Mouse (Mus musculus): ENCODE results near the gene Atp5b. TPM values are rescaled to one million over a fixed set of nuclear protein-coding genes. Genes with fewer than 3 reads are reported as not detected.
"Not testable (repeated sequence)": the region's sequence is repeated elsewhere in the genome, so short reads cannot be mapped to it uniquely, and the experiment has no call there.

Gene Atp5b
- polyA plus RNA-seq, 1 experiment from 2014 or later = 2,394 TPM

- no peak overlapping the region for H3K9ac ChIP-seq (ENCODE audit: low read length)
- ATAC-seq (ENCODE audit: insufficient number of reproducible peaks, low FRiP score, low TSS enrichment, low read depth) (no peak), DNase-seq (ENCODE audit: low spot score) (no peak)
- no peaks in the 10 kb centered on the region for H3K27me3 ChIP-seq (ENCODE audit: control insufficient read depth, insufficient read depth, low read length)
- no peaks in the 10 kb centered on the region for H3K9me3 ChIP-seq (ENCODE audit: control insufficient read depth, low read length)
- H3K4me2 ChIP-seq (ENCODE audit: low read depth, severe bottlenecking) = no peak overlapping the region
- H3K27ac ChIP-seq (replicated peaks; ENCODE audit: low read depth, low read length) = no peak overlapping the region
- H3K4me1 ChIP-seq (ENCODE audit: control insufficient read depth, insufficient read depth, low read length) = 0 out of 2 replicates have a peak, but pooled peaks cover 2% of the 10 kb centered on the region
- WGBS = 90% methylated on average over 1 of the region's 1 CpGs
- H3K4me3 ChIP-seq (ENCODE audit: low read depth, low read length) = no peak overlapping the region
- peaks cover 14% of the 10 kb centered on the region for H3K36me3 ChIP-seq (ENCODE audit: control insufficient read depth, insufficient read depth, low read length)
These were observed 2.6 kb upstream of the Atp5b start for GRCm38 (mm10) chr10:128080496-128080895.

- H3K4me3 ChIP-seq (ENCODE audit: low read depth, low read length) = peak overlapping the region; percentile 99
- H3K4me2 ChIP-seq (ENCODE audit: low read depth, severe bottlenecking) = peak overlapping the region; percentile 51
- DNase-seq (ENCODE audit: low spot score) = no peak
- H3K27ac ChIP-seq (replicated peaks; ENCODE audit: low read depth, low read length) = no peak overlapping the region
- no peak for ATAC-seq (ENCODE audit: insufficient number of reproducible peaks, low FRiP score, low TSS enrichment, low read depth)
- H3K9me3 ChIP-seq (ENCODE audit: control insufficient read depth, low read length) = no peaks in the 10 kb centered on the region
- no peaks in the 10 kb centered on the region for H3K27me3 ChIP-seq (ENCODE audit: control insufficient read depth, insufficient read depth, low read length)
- 63% methylated on average over 6 of the region's 6 CpGs for WGBS
- 0 out of 2 replicates have a peak, but pooled peaks cover 2% of the 10 kb centered on the region for H3K4me1 ChIP-seq (ENCODE audit: control insufficient read depth, insufficient read depth, low read length)
- peaks cover 22% of the 10 kb centered on the region for H3K36me3 ChIP-seq (ENCODE audit: control insufficient read depth, insufficient read depth, low read length)
- no peak overlapping the region; the same call in 1 of the 2 replicates for H3K9ac ChIP-seq (ENCODE audit: low read length)
These were observed 1.1 kb upstream of the Atp5b start for GRCm38 (mm10) chr10:128081807-128082476.

- WGBS = 17% methylated on average over 9 of the region's 9 CpGs
- H3K4me3 ChIP-seq (ENCODE audit: low read depth, low read length) = peak overlapping the region; percentile 99
These were observed 630 bp upstream of the Atp5b start for GRCm38 (mm10) chr10:128082477-128082808.

GRCm38 (mm10) chr10:128083688-128084087 lies 615 bp downstream of the Atp5b start:
- DNase-seq (ENCODE audit: low spot score) (no peak), ATAC-seq (ENCODE audit: insufficient number of reproducible peaks, low FRiP score, low TSS enrichment, low read depth) (no peak)
- Histone ChIP-seq H3K9ac (ENCODE audit: low read length) (peak overlapping the region; percentile 98), H3K4me2 (ENCODE audit: low read depth, severe bottlenecking) (peak overlapping the region; percentile 85), H3K36me3 (ENCODE audit: control insufficient read depth, insufficient read depth, low read length) (peaks cover 33% of the 10 kb centered on the region), H3K4me1 (ENCODE audit: control insufficient read depth, insufficient read depth, low read length) (0 out of 2 replicates have a peak, but pooled peaks cover 2% of the 10 kb centered on the region), H3K4me3 (ENCODE audit: low read depth, low read length) (peak overlapping the region; percentile 99), H3K27me3 (ENCODE audit: control insufficient read depth, insufficient read depth, low read length) (no peaks in the 10 kb centered on the region), H3K9me3 (ENCODE audit: control insufficient read depth, low read length) (no peaks in the 10 kb centered on the region), H3K27ac (replicated peaks; ENCODE audit: low read depth, low read length) (no peak overlapping the region; the same call in 1 of the 2 replicates)
- WGBS = under 1% methylated on average over 22 of the region's 22 CpGs

More at GRCm38 (mm10) chr10:128082477-128082808, 630 bp upstream of the Atp5b start:
- H3K4me2 ChIP-seq (ENCODE audit: low read depth, severe bottlenecking) = peak overlapping the region; percentile 51
- ATAC-seq (ENCODE audit: insufficient number of reproducible peaks, low FRiP score, low TSS enrichment, low read depth) (no peak), DNase-seq (ENCODE audit: low spot score) (no peak)
- H3K27ac ChIP-seq (replicated peaks; ENCODE audit: low read depth, low read length) = no peak overlapping the region
- H3K9ac ChIP-seq (ENCODE audit: low read length) = peak overlapping the region; percentile 56
- no peaks in the 10 kb centered on the region for H3K9me3 ChIP-seq (ENCODE audit: control insufficient read depth, low read length)
- H3K27me3 ChIP-seq (ENCODE audit: control insufficient read depth, insufficient read depth, low read length) = no peaks in the 10 kb centered on the region
- H3K36me3 ChIP-seq (ENCODE audit: control insufficient read depth, insufficient read depth, low read length) = peaks cover 22% of the 10 kb centered on the region
- H3K4me1 ChIP-seq (ENCODE audit: control insufficient read depth, insufficient read depth, low read length) = 0 out of 2 replicates have a peak, but pooled peaks cover 2% of the 10 kb centered on the region

GRCm38 (mm10) chr10:128084160-128084559 lies 1.1 kb downstream of the Atp5b start:
- ATAC-seq (ENCODE audit: insufficient number of reproducible peaks, low FRiP score, low TSS enrichment, low read depth) (no peak), DNase-seq (ENCODE audit: low spot score) (no peak)
- Histone ChIP-seq H3K9me3 (ENCODE audit: control insufficient read depth, low read length) (no peaks in the 10 kb centered on the region), H3K27ac (replicated peaks; ENCODE audit: low read depth, low read length) (no peak overlapping the region), H3K36me3 (ENCODE audit: control insufficient read depth, insufficient read depth, low read length) (peaks cover 36% of the 10 kb centered on the region), H3K4me2 (ENCODE audit: low read depth, severe bottlenecking) (peak overlapping the region; percentile 85), H3K4me3 (ENCODE audit: low read depth, low read length) (peak overlapping the region; percentile 99), H3K9ac (ENCODE audit: low read length) (peak overlapping the region; percentile 98), H3K4me1 (ENCODE audit: control insufficient read depth, insufficient read depth, low read length) (0 out of 2 replicates have a peak, but pooled peaks cover 2% of the 10 kb centered on the region), H3K27me3 (ENCODE audit: control insufficient read depth, insufficient read depth, low read length) (no peaks in the 10 kb centered on the region)
- 2% methylated on average over 3 of the region's 3 CpGs for WGBS

- DNase-seq (ENCODE audit: low spot score) = no peak
- no peak overlapping the region for H3K4me2 ChIP-seq (ENCODE audit: low read depth, severe bottlenecking)
- H3K4me1 ChIP-seq (ENCODE audit: control insufficient read depth, insufficient read depth, low read length) = peaks cover 9% of the 10 kb centered on the region
- ATAC-seq (ENCODE audit: insufficient number of reproducible peaks, low FRiP score, low TSS enrichment, low read depth) = no peak
- peaks cover 41% of the 10 kb centered on the region for H3K36me3 ChIP-seq (ENCODE audit: control insufficient read depth, insufficient read depth, low read length)
- H3K9me3 ChIP-seq (ENCODE audit: control insufficient read depth, low read length) = no peaks in the 10 kb centered on the region
- no peaks in the 10 kb centered on the region for H3K27me3 ChIP-seq (ENCODE audit: control insufficient read depth, insufficient read depth, low read length)
- WGBS = 85% methylated on average over 6 of the region's 6 CpGs
- H3K4me3 ChIP-seq (ENCODE audit: low read depth, low read length) = no peak overlapping the region
- no peak overlapping the region for H3K9ac ChIP-seq (ENCODE audit: low read length)
- H3K27ac ChIP-seq (replicated peaks; ENCODE audit: low read depth, low read length) = no peak overlapping the region
These were observed 3.3 kb downstream of the Atp5b start for GRCm38 (mm10) chr10:128086391-128086790.

GRCm38 (mm10) chr10:128087216-128087615 lies 4.1 kb downstream of the Atp5b start:
- H3K27ac ChIP-seq (replicated peaks; ENCODE audit: low read depth, low read length); DNase-seq (ENCODE audit: low spot score); ATAC-seq (ENCODE audit: insufficient number of reproducible peaks, low FRiP score, low TSS enrichment, low read depth); H3K4me2 ChIP-seq (ENCODE audit: low read depth, severe bottlenecking); H3K9me3 ChIP-seq (ENCODE audit: control insufficient read depth, low read length); H3K9ac ChIP-seq (ENCODE audit: low read length); H3K27me3 ChIP-seq (ENCODE audit: control insufficient read depth, insufficient read depth, low read length); H3K4me3 ChIP-seq (ENCODE audit: low read depth, low read length): not testable (repeated sequence)
- WGBS = 92% methylated on average over 2 of the region's 2 CpGs
- peaks cover 41% of the 10 kb centered on the region for H3K36me3 ChIP-seq (ENCODE audit: control insufficient read depth, insufficient read depth, low read length)
- peaks cover 14% of the 10 kb centered on the region for H3K4me1 ChIP-seq (ENCODE audit: control insufficient read depth, insufficient read depth, low read length)

GRCm38 (mm10) chr10:128088181-128088580 lies 5.1 kb downstream of the Atp5b start:
- H3K9ac ChIP-seq (ENCODE audit: low read length) = no peak overlapping the region
- ATAC-seq (ENCODE audit: insufficient number of reproducible peaks, low FRiP score, low TSS enrichment, low read depth) (no peak), DNase-seq (ENCODE audit: low spot score) (no peak)
- 94% methylated on average over 5 of the region's 5 CpGs for WGBS
- no peaks in the 10 kb centered on the region for H3K9me3 ChIP-seq (ENCODE audit: control insufficient read depth, low read length)
- H3K27ac ChIP-seq (replicated peaks; ENCODE audit: low read depth, low read length) = no peak overlapping the region
- H3K4me3 ChIP-seq (ENCODE audit: low read depth, low read length) = no peak overlapping the region
- H3K27me3 ChIP-seq (ENCODE audit: control insufficient read depth, insufficient read depth, low read length) = no peaks in the 10 kb centered on the region
- peaks cover 41% of the 10 kb centered on the region for H3K36me3 ChIP-seq (ENCODE audit: control insufficient read depth, insufficient read depth, low read length)
- no peak overlapping the region for H3K4me2 ChIP-seq (ENCODE audit: low read depth, severe bottlenecking)
- H3K4me1 ChIP-seq (ENCODE audit: control insufficient read depth, insufficient read depth, low read length) = peaks cover 14% of the 10 kb centered on the region
